Mouse (Mus musculus) CH12.LX (cell line): ENCODE results near the gene Plrg1. TPM values are rescaled to one million over a fixed set of nuclear protein-coding genes. Genes with fewer than 3 reads are reported as not detected.

Experiments
- DNase-seq: peaks from one replicate; pipeline ENCODE4 v3.0.0-alpha.2; 2013; ENCODE audit errors: extremely low read depth
- H3K27ac ChIP-seq: 2 replicates; pipeline ENCODE4 v1.5.1; 2012; ENCODE audit warnings: low read depth, mild to moderate bottlenecking, control low read depth, moderate library complexity; ENCODE audit not compliant: insufficient read depth
- H3K27me3 ChIP-seq: replicated peaks from 2 replicates; pipeline ENCODE3; 2012; ENCODE audit warnings: inconsistent platforms
- H3K36me3 ChIP-seq, 2 experiments: replicated peaks in 1 of 2; 2 replicates each; pipeline versions ENCODE3 to v1.6.1; 2012; ENCODE audit warnings: inconsistent platforms in 1 of 2, low read length in 1 of 2, mild to moderate bottlenecking in 1 of 2, mixed read lengths in 1 of 2, moderate library complexity in 1 of 2; ENCODE audit not compliant: control insufficient read depth in 1 of 2, insufficient read depth in 1 of 2
- H3K4me1 ChIP-seq, 2 experiments: 2 replicates each; pipeline ENCODE4 v1.6.1; 2012; ENCODE audit warnings: inconsistent platforms in 1 of 2, moderate library complexity in 1 of 2; ENCODE audit not compliant: insufficient read depth in 2 of 2, control insufficient read depth in 1 of 2
- H3K4me2 ChIP-seq: 2 replicates; pipeline ENCODE4 v1.6.1; 2012; ENCODE audit warnings: low read depth, mild to moderate bottlenecking, control low read depth; ENCODE audit not compliant: poor library complexity, insufficient read depth, severe bottlenecking
- H3K4me3 ChIP-seq, 3 experiments: fragments of 150-350 bp in 1 of 3; sonication (generic) in 1 of 3; replicated peaks in 1 of 3; 2 replicates each; pipeline versions ENCODE3 to v1.5.1; 2011 to 2012; ENCODE audit warnings: low read depth in 2 of 3, low read length in 2 of 3, mild to moderate bottlenecking in 2 of 3, moderate library complexity in 2 of 3, control low read depth in 1 of 3, improper control_type of control experiment in 1 of 3, inconsistent platforms in 1 of 3, mixed read lengths in 1 of 3; ENCODE audit not compliant: poor library complexity in 1 of 3
- H3K79me2 ChIP-seq: replicated peaks from 2 replicates; pipeline ENCODE4 v1.6.1; 2012; ENCODE audit warnings: mild to moderate bottlenecking, moderate library complexity; ENCODE audit not compliant: control insufficient read depth, poor library complexity, insufficient read depth, severe bottlenecking; ENCODE audit errors: extremely low read depth
- H3K9ac ChIP-seq: 2 replicates; pipeline ENCODE4 v1.6.1; 2012; ENCODE audit warnings: low read depth, mild to moderate bottlenecking, control low read depth, moderate library complexity; ENCODE audit not compliant: insufficient read depth
- H3K9me3 ChIP-seq: replicated peaks from 2 replicates; pipeline ENCODE3; 2012; ENCODE audit warnings: low read length, inconsistent platforms, mixed read lengths
- IRF4 ChIP-seq: IDR thresholded peaks from 2 replicates; pipeline ENCODE4 v1.6.1; 2014; ENCODE audit warnings: low read depth, mild to moderate bottlenecking, inconsistent platforms, low read length, improper control_type of control experiment
- MAFK ChIP-seq: IDR thresholded peaks from 2 replicates; pipeline ENCODE4 v1.6.1; 2011; ENCODE audit warnings: low read length, improper control_type of control experiment; ENCODE audit not compliant: insufficient replicate concordance
- POLR2AphosphoS2 ChIP-seq: IDR thresholded peaks from 2 replicates; pipeline ENCODE4 v1.6.1; 2011; ENCODE audit warnings: low read depth, low read length, improper control_type of control experiment
- RAD21 ChIP-seq: IDR thresholded peaks from 2 replicates; pipeline ENCODE4 v1.6.1; 2011; ENCODE audit warnings: low read depth, mild to moderate bottlenecking, low read length, improper control_type of control experiment, moderate library complexity
- RCOR1 ChIP-seq: conservative IDR thresholded peaks from 2 replicates; pipeline ENCODE4 v1.6.1; 2012; ENCODE audit warnings: low read depth, mild to moderate bottlenecking, inconsistent platforms, low read length, improper control_type of control experiment
- TCF12 ChIP-seq: IDR thresholded peaks from 2 replicates; pipeline ENCODE4 v1.6.1; 2014; ENCODE audit warnings: low read depth, mild to moderate bottlenecking, inconsistent platforms, low read length, improper control_type of control experiment
- dilution Hi-C: fragments of 300-500 bp; cut with MboI; formaldehyde crosslinking; loops from 2 replicates; pipeline ENCODE4 v1.14.3; 2020; ENCODE audit warnings: low sequenced_read_pairs; ENCODE audit not compliant: extremely low pct_unique_long_range_greater_than_20kb, extremely low pct_ligation_motif_present
- in situ Hi-C: fragments of 300-500 bp; cut with MboI; formaldehyde crosslinking; loops from 3 replicates; pipeline ENCODE4 v1.14.3; 2019; ENCODE audit warnings: low sequenced_read_pairs, low pct_ligation_motif_present, low pct_unique_long_range_greater_than_20kb, mixed read lengths
- polyA plus RNA-seq: library from polyadenylated mRNA; unstranded; fragments of >175 nt; gene quantifications from 2 replicates; pipeline ENCODE4 v1.2.1, GENCODE M21; 2012; ENCODE audit warnings: low read depth; ENCODE audit not compliant: insufficient read length
- total RNA-seq, 2 experiments: library from RNA; depleted of rRNA; stranded (reverse); fragments of 300-350 nt in 1 of 2; fragments of >200 nt in 1 of 2; gene quantifications; 2 replicates each; pipeline ENCODE4 v1.2.3; 2012 to 2014

The Plrg1 gene
- total and polyA plus RNA-seq, 3 experiments = 93.1 to 128 (median 108) TPM

DNA sequence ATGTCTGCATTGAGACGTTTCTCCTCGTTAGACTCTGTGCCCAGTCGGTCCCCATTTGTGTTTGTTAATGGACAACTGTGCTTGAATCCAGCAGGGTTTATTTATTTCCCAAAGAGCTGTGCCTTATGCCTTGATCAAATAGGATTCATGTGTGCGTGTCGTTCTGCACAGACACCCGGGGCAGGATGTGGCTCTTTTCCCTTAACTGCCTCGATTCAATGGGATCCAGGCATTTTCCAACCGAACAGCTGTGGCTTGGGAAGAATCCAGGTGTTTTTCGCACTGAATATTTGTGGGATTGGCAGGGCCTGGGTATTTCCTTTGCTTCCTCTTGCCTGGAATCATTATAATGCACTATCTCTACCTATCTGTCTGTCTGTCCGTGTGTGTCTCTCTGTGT lies 62.3 kb downstream of the Plrg1 start:
- Histone ChIP-seq H3K27me3 (no peaks in the 10 kb centered on the region), H3K4me2 (no peak overlapping the region), H3K27ac (no peak overlapping the region), H3K79me2 (no peaks in the 10 kb centered on the region), H3K4me3 (no peak overlapping the region), H3K4me1 (no peaks in the 10 kb centered on the region), H3K36me3 (no peaks in the 10 kb centered on the region), H3K9me3 (no peaks in the 10 kb centered on the region), H3K9ac (no peak overlapping the region)
- dilution Hi-C loops (no loop called here), in situ Hi-C loops (loop anchor here (10.0 kb wide), 1 partner anchor 157 kb away; no protein-coding TSS in a partner anchor)
- no peak for DNase-seq
- TF ChIP-seq TCF12 = no peak
- TF ChIP-seq IRF4 = no peak
- TF ChIP-seq RCOR1 = no peak
- TF ChIP-seq POLR2AphosphoS2 = no peak
- TF ChIP-seq RAD21 = no peak
- no peak for TF ChIP-seq MAFK

Other genes with a start within 250 kb of the Plrg1 start
- not detected in 2 replicates for gene Rbm46, start 179.0 kb upstream of the Plrg1 start, total RNA-seq (2012; rRNA removed)
- not detected in 2 replicates for gene Rbm46, start 179.0 kb upstream of the Plrg1 start, total RNA-seq (2014; rRNA removed)
- gene Rbm46, start 179.0 kb upstream of the Plrg1 start, polyA plus RNA-seq = not detected in 2 replicates
- not detected in 2 replicates for gene Lrat, start 151.5 kb upstream of the Plrg1 start, total RNA-seq (2012; rRNA removed)
- not detected in 2 replicates for gene Lrat, start 151.5 kb upstream of the Plrg1 start, total RNA-seq (2014; rRNA removed)
- gene Lrat, start 151.5 kb upstream of the Plrg1 start, polyA plus RNA-seq = not detected in 2 replicates
- gene Fgg, start 47.8 kb upstream of the Plrg1 start, total RNA-seq (2012; rRNA removed) = not detected in 2 replicates
- not detected in 2 replicates for gene Fgg, start 47.8 kb upstream of the Plrg1 start, total RNA-seq (2014; rRNA removed)
- gene Fgg, start 47.8 kb upstream of the Plrg1 start, polyA plus RNA-seq = not detected in 2 replicates
- gene Fga, start 29.4 kb upstream of the Plrg1 start, total RNA-seq (2012; rRNA removed) = not detected in 2 replicates
- not detected in 2 replicates for gene Fga, start 29.4 kb upstream of the Plrg1 start, total RNA-seq (2014; rRNA removed)
- gene Fga, start 29.4 kb upstream of the Plrg1 start, polyA plus RNA-seq = not detected in 2 replicates
- gene Fgb, start 5.7 kb upstream of the Plrg1 start, total RNA-seq (2012; rRNA removed) = not detected in 2 replicates
- gene Fgb, start 5.7 kb upstream of the Plrg1 start, total RNA-seq (2014; rRNA removed) = not detected in 2 replicates
- gene Fgb, start 5.7 kb upstream of the Plrg1 start, polyA plus RNA-seq = not detected in 2 replicates
- gene Dchs2, start 72.4 kb downstream of the Plrg1 start, total RNA-seq (2012; rRNA removed) = not detected in 2 replicates
- gene Dchs2, start 72.4 kb downstream of the Plrg1 start, total RNA-seq (2014; rRNA removed) = not detected in 2 replicates
- gene Dchs2, start 72.4 kb downstream of the Plrg1 start, polyA plus RNA-seq = not detected in 2 replicates